Mouse (Mus musculus) MEL (cell line): ENCODE measurements around the gene Anapc11. TPM values are rescaled to one million over a fixed set of nuclear protein-coding genes. Genes with fewer than 3 reads are reported as not detected.

Experiments used
- DNase-seq: peaks from one replicate; pipeline ENCODE4 v3.0.0; 2011; ENCODE audit warnings: low read depth, low spot score
- H3K27ac ChIP-seq: 2 replicates; pipeline ENCODE4 v1.5.1; 2012; ENCODE audit warnings: low read depth, mild to moderate bottlenecking, control low read depth, low read length, moderate library complexity; ENCODE audit not compliant: control insufficient read depth
- H3K27me3 ChIP-seq, 2 experiments: fragments of 150-350 bp in 1 of 2; sonication (generic) in 1 of 2; 2 replicates each; pipeline ENCODE4 v1.6.1; 2012; ENCODE audit warnings: low read length in 2 of 2, mild to moderate bottlenecking in 2 of 2, improper control_type of control experiment in 1 of 2, moderate library complexity in 1 of 2; ENCODE audit not compliant: insufficient read depth in 2 of 2, control insufficient read depth in 1 of 2
- H3K36me3 ChIP-seq, 2 experiments: 2 replicates each; pipeline ENCODE4 v1.6.1; 2012 to 2014; ENCODE audit warnings: low read length in 2 of 2, improper control_type of control experiment in 1 of 2, inconsistent platforms in 1 of 2, mild to moderate bottlenecking in 1 of 2; ENCODE audit not compliant: insufficient read depth in 2 of 2, control insufficient read depth in 1 of 2
- H3K4me1 ChIP-seq, 2 experiments: fragments of 150-350 bp in 1 of 2; sonication (generic) in 1 of 2; 2 replicates each; pipeline ENCODE4 v1.6.1; 2012; ENCODE audit warnings: low read length in 2 of 2, improper control_type of control experiment in 1 of 2, mild to moderate bottlenecking in 1 of 2; ENCODE audit not compliant: insufficient read depth in 2 of 2, control insufficient read depth in 1 of 2
- H3K4me3 ChIP-seq, 2 experiments: fragments of 150-350 bp in 1 of 2; sonication (generic) in 1 of 2; 2 replicates each; pipeline ENCODE4 v1.5.1; 2012; ENCODE audit warnings: low read depth in 2 of 2, low read length in 2 of 2, mild to moderate bottlenecking in 2 of 2, moderate library complexity in 2 of 2, control low read depth in 1 of 2, improper control_type of control experiment in 1 of 2; ENCODE audit not compliant: control insufficient read depth in 1 of 2, insufficient read depth in 1 of 2
- H3K79me2 ChIP-seq: 2 replicates; pipeline ENCODE4 v1.6.1; 2012; ENCODE audit warnings: mild to moderate bottlenecking, low read length, moderate library complexity; ENCODE audit not compliant: control insufficient read depth, poor library complexity, insufficient read depth
- H3K9ac ChIP-seq: 2 replicates; pipeline ENCODE4 v1.6.1; 2012; ENCODE audit warnings: low read depth, mild to moderate bottlenecking, control low read depth, low read length, moderate library complexity; ENCODE audit not compliant: control insufficient read depth, poor library complexity, severe bottlenecking
- H3K9me3 ChIP-seq: fragments of 150-350 bp; sonication (generic); replicated peaks from 2 replicates; pipeline ENCODE4 v1.6.1; 2012; ENCODE audit warnings: mild to moderate bottlenecking, low read length, improper control_type of control experiment, moderate library complexity; ENCODE audit not compliant: insufficient read depth
- BHLHE40 ChIP-seq: IDR thresholded peaks from 2 replicates; pipeline ENCODE4 v1.6.1; 2012; ENCODE audit warnings: low read depth, mild to moderate bottlenecking, inconsistent platforms, low read length, improper control_type of control experiment, borderline replicate concordance
- CHD1 ChIP-seq: IDR thresholded peaks from 2 replicates; pipeline ENCODE4 v1.6.1; 2012; ENCODE audit warnings: low read depth, mild to moderate bottlenecking, inconsistent platforms, low read length, improper control_type of control experiment
- CHD2 ChIP-seq: IDR thresholded peaks from 2 replicates; pipeline ENCODE4 v1.6.1; 2011; ENCODE audit warnings: low read length, improper control_type of control experiment
- CTCF ChIP-seq, 3 experiments: IDR thresholded peaks in 2 of 3; conservative IDR thresholded peaks in 1 of 3; 2 replicates each; pipeline ENCODE4 v1.5.1; 2011 to 2012; ENCODE audit warnings: low read length in 3 of 3, low read depth in 2 of 3, mild to moderate bottlenecking in 2 of 3, improper control_type of control experiment in 1 of 3, inconsistent platforms in 1 of 3, mixed read lengths in 1 of 3, moderate library complexity in 1 of 3; ENCODE audit not compliant: control insufficient read depth in 1 of 3, insufficient read depth in 1 of 3, poor library complexity in 1 of 3, severe bottlenecking in 1 of 3
- E2F4 ChIP-seq: IDR thresholded peaks from 2 replicates; pipeline ENCODE4 v1.6.1; 2011; ENCODE audit warnings: low read depth, low read length, improper control_type of control experiment, borderline replicate concordance
- ELF1 ChIP-seq: IDR thresholded peaks from 2 replicates; pipeline ENCODE4 v1.6.1; 2014; ENCODE audit warnings: low read depth, mild to moderate bottlenecking, inconsistent platforms, low read length, improper control_type of control experiment, moderate library complexity
- ETS1 ChIP-seq: IDR thresholded peaks from 2 replicates; pipeline ENCODE4 v1.6.1; 2012; ENCODE audit warnings: low read depth, mild to moderate bottlenecking, inconsistent platforms, low read length, improper control_type of control experiment, moderate library complexity
- GATA1 ChIP-seq: IDR thresholded peaks from 2 replicates; pipeline ENCODE4 v1.6.1; 2011; ENCODE audit warnings: low read depth, low read length, improper control_type of control experiment
- HCFC1 ChIP-seq: IDR thresholded peaks from 2 replicates; pipeline ENCODE4 v1.6.1; 2012; ENCODE audit warnings: low read depth, mild to moderate bottlenecking, inconsistent platforms, low read length, improper control_type of control experiment, moderate library complexity
- KAT2A ChIP-seq: conservative IDR thresholded peaks from 2 replicates; pipeline ENCODE4 v1.6.1; 2012; ENCODE audit warnings: low read depth, low read length, improper control_type of control experiment, inconsistent platforms
- MAZ ChIP-seq: IDR thresholded peaks from 2 replicates; pipeline ENCODE4 v1.6.1; 2012; ENCODE audit warnings: low read depth, mild to moderate bottlenecking, inconsistent platforms, low read length, improper control_type of control experiment
- MXI1 ChIP-seq: IDR thresholded peaks from 2 replicates; pipeline ENCODE4 v1.6.1; 2011; ENCODE audit warnings: mild to moderate bottlenecking, low read depth, low read length, improper control_type of control experiment
- MYC ChIP-seq: IDR thresholded peaks from 2 replicates; pipeline ENCODE4 v1.6.1; 2011; ENCODE audit warnings: low read depth, mild to moderate bottlenecking, low read length, improper control_type of control experiment, moderate library complexity
- NELFE ChIP-seq: IDR thresholded peaks from 2 replicates; pipeline ENCODE4 v1.6.1; 2011; ENCODE audit warnings: low read depth, low read length, improper control_type of control experiment
- POLR2A ChIP-seq, 2 experiments: IDR thresholded peaks; 2 replicates each; pipeline ENCODE4 v1.6.1; 2011 to 2012; ENCODE audit warnings: low read length in 2 of 2, mild to moderate bottlenecking in 2 of 2, control low read depth in 1 of 2, improper control_type of control experiment in 1 of 2, low read depth in 1 of 2, moderate library complexity in 1 of 2; ENCODE audit not compliant: control insufficient read depth in 1 of 2, insufficient read depth in 1 of 2, poor library complexity in 1 of 2
- POLR2AphosphoS2 ChIP-seq: IDR thresholded peaks from 2 replicates; pipeline ENCODE4 v1.6.1; 2011; ENCODE audit warnings: low read length, improper control_type of control experiment
- POLR2AphosphoS5 ChIP-seq: IDR thresholded peaks from 2 replicates; pipeline ENCODE4 v1.6.1; 2012; ENCODE audit warnings: low read depth, borderline replicate concordance, mild to moderate bottlenecking, inconsistent platforms, low read length, moderate library complexity, mixed read lengths
- RAD21 ChIP-seq: IDR thresholded peaks from 2 replicates; pipeline ENCODE4 v1.6.1; 2011; ENCODE audit warnings: mild to moderate bottlenecking, low read depth, low read length, improper control_type of control experiment
- RCOR1 ChIP-seq: IDR thresholded peaks from 2 replicates; pipeline ENCODE4 v1.6.1; 2012; ENCODE audit warnings: low read depth, mild to moderate bottlenecking, inconsistent platforms, low read length, improper control_type of control experiment
- SIN3A ChIP-seq: IDR thresholded peaks from 2 replicates; pipeline ENCODE4 v1.6.1; 2012; ENCODE audit warnings: low read length, improper control_type of control experiment, inconsistent platforms
- SMC3 ChIP-seq: IDR thresholded peaks from 2 replicates; pipeline ENCODE4 v1.6.1; 2011; ENCODE audit warnings: low read depth, low read length, improper control_type of control experiment
- TAL1 ChIP-seq: IDR thresholded peaks from 2 replicates; pipeline ENCODE4 v1.6.1; 2012; ENCODE audit warnings: mild to moderate bottlenecking, inconsistent platforms, low read length, moderate library complexity, mixed read lengths
- TCF12 ChIP-seq: IDR thresholded peaks from 2 replicates; pipeline ENCODE4 v1.6.1; 2014; ENCODE audit warnings: low read depth, mild to moderate bottlenecking, inconsistent platforms, low read length, improper control_type of control experiment, moderate library complexity
- UBTF ChIP-seq: IDR thresholded peaks from 2 replicates; pipeline ENCODE4 v1.6.1; 2012; ENCODE audit warnings: low read depth, mild to moderate bottlenecking, inconsistent platforms, low read length, improper control_type of control experiment, moderate library complexity, borderline replicate concordance; ENCODE audit not compliant: insufficient read depth
- USF1 ChIP-seq: IDR thresholded peaks from 2 replicates; pipeline ENCODE4 v1.6.1; 2014; ENCODE audit warnings: low read depth, mild to moderate bottlenecking, inconsistent platforms, low read length, improper control_type of control experiment, moderate library complexity
- USF2 ChIP-seq, 2 experiments: IDR thresholded peaks; 2 replicates each; pipeline ENCODE4 v1.6.1; 2011 to 2012; ENCODE audit warnings: improper control_type of control experiment in 2 of 2, low read length in 2 of 2, borderline replicate concordance in 1 of 2, inconsistent platforms in 1 of 2, low read depth in 1 of 2, mild to moderate bottlenecking in 1 of 2; ENCODE audit not compliant: insufficient read depth in 1 of 2
- ZMIZ1 ChIP-seq: IDR thresholded peaks from 2 replicates; pipeline ENCODE4 v1.6.1; 2012; ENCODE audit warnings: low read depth, mild to moderate bottlenecking, inconsistent platforms, low read length, improper control_type of control experiment, moderate library complexity
- ZNF384 ChIP-seq: IDR thresholded peaks from 2 replicates; pipeline ENCODE4 v1.6.1; 2012; ENCODE audit warnings: low read depth, mild to moderate bottlenecking, inconsistent platforms, low read length, improper control_type of control experiment
- polyA plus RNA-seq, 2 experiments: library from polyadenylated mRNA; stranded (reverse) in 1 of 2; unstranded in 1 of 2; fragments of >175 nt in 1 of 2; fragments of >200 nt in 1 of 2; gene quantifications; 2 replicates each; pipeline versions ENCODE4 v1.2.1 to v1.2.4; 2012; ENCODE audit warnings: low replicate concordance in 2 of 2, low read depth in 1 of 2; ENCODE audit not compliant: insufficient read length in 2 of 2, insufficient read depth in 1 of 2, missing spikeins in 1 of 2
- total RNA-seq: library from RNA; depleted of rRNA; stranded (reverse); fragments of 300-350 nt; gene quantifications from 2 replicates; pipeline ENCODE4 v1.2.3, GENCODE M21; 2012

Gene Anapc11
- total and polyA plus RNA-seq, 3 experiments = 120 to 130 TPM; not detected in 1

GRCm38 (mm10) chr11:120578694-120579243, 19.5 kb upstream of the Anapc11 start:
- Histone ChIP-seq H3K9me3 (no peaks in the 10 kb centered on the region), H3K27ac (no peak overlapping the region), H3K79me2 (peaks cover 43% of the 10 kb centered on the region), H3K27me3 (no peaks in the 10 kb centered on the region), H3K9ac (no peak overlapping the region), H3K4me1 (peaks cover 10 to 20% of the 10 kb centered on the region in 2 experiments), H3K36me3 (peaks cover 4 to 22% of the 10 kb centered on the region in 2 experiments; a peak in 3 of 4 replicates), H3K4me3 (no peak overlapping the region)
- TF ChIP-seq SMC3 (no peak), KAT2A (no peak), MXI1 (no peak), CHD1 (no peak), MAZ (no peak), NELFE (no peak), ETS1 (no peak), ZNF384 (no peak), POLR2AphosphoS5 (no peak), USF2 (IDR thresholded peaks at IDR 0.05; ENCODE audit: borderline replicate concordance in 1 of 2, insufficient read depth in 1 of 2, low read depth in 1 of 2, low read length in 2 of 2) (no peak), CHD2 (no peak), SIN3A (no peak), GATA1 (no peak), POLR2A (IDR thresholded peaks at IDR 0.05; ENCODE audit: control insufficient read depth in 1 of 2, insufficient read depth in 1 of 2, low read depth in 1 of 2, low read length in 2 of 2, poor library complexity in 1 of 2) (no peak), POLR2AphosphoS2 (no peak), RAD21 (no peak)
- DNase-seq = no peak

- no peaks in the 10 kb centered on the region for H3K27me3 ChIP-seq
- H3K4me3 ChIP-seq = peak overlapping the region; percentile 76 to 94; a peak in 3 of 4 replicates
- peak; percentile 80 for DNase-seq
- peak overlapping the region; percentile 84 for H3K9ac ChIP-seq
- H3K4me1 ChIP-seq = peaks cover 7 to 20% of the 10 kb centered on the region in 2 experiments
- H3K79me2 ChIP-seq = peaks cover 37% of the 10 kb centered on the region
- no peaks in the 10 kb centered on the region for H3K9me3 ChIP-seq
- H3K27ac ChIP-seq = no peak overlapping the region
- peaks cover 4 to 19% of the 10 kb centered on the region in 2 experiments; a peak in 3 of 4 replicates for H3K36me3 ChIP-seq
- TF ChIP-seq RCOR1 (no peak), KAT2A (no peak), SIN3A (peak; percentile 24; the same call in 1 of the 2 replicates), E2F4 (no peak), UBTF (no peak), MAZ (no peak), BHLHE40 (no peak), HCFC1 (no peak), RAD21 (peak; percentile 26), POLR2A (IDR thresholded peaks at IDR 0.05; ENCODE audit: control insufficient read depth in 1 of 2, insufficient read depth in 1 of 2, low read depth in 1 of 2, low read length in 2 of 2, poor library complexity in 1 of 2) (no peak), USF2 (IDR thresholded peaks at IDR 0.05; ENCODE audit: borderline replicate concordance in 1 of 2, insufficient read depth in 1 of 2, low read depth in 1 of 2, low read length in 2 of 2) (no peak), USF1 (no peak), ELF1 (0 out of 2 replicates have a peak, but pooled peaks have one; percentile 4), MYC (no peak), POLR2AphosphoS5 (no peak), ZNF384 (no peak), CHD1 (no peak), ZMIZ1 (0 out of 2 replicates have a peak, but pooled peaks have one; percentile 36), GATA1 (no peak), CTCF (IDR thresholded peaks at IDR 0.05 in 2 of 3, conservative IDR thresholded peaks at IDR 0.05 in 1 of 3; ENCODE audit: control insufficient read depth in 1 of 3, insufficient read depth in 1 of 3, low read depth in 2 of 3, low read length in 3 of 3, poor library complexity in 1 of 3, severe bottlenecking in 1 of 3) (peak; percentile 82 to 97 (median 87)), MXI1 (no peak), TCF12 (no peak), TAL1 (no peak), SMC3 (peak; percentile 72)
These were observed 18.7 kb upstream of the Anapc11 start for GRCm38 (mm10) chr11:120579316-120580107.
